Mouse (Mus musculus) liver, embryonic 14.5 days (tissue): ENCODE measurements at regions not wholly inside any gene's neighbourhood (a gene's known extent, or its start where the extent isn't known, plus 50 kb on each side); places are given as distances from the start of the nearest gene placed in this dataset.

Experiments
- ATAC-seq: fragments of 200-750 bp; cut with Nextera tagmentation; 2 replicates; pipeline ENCODE4 v1.8.0; 2017; ENCODE audit warnings: moderate number of reproducible peaks, mild to moderate bottlenecking, moderate library complexity; ENCODE audit not compliant: insufficient read depth
- DNase-seq, 3 experiments: peaks; one replicate each; pipeline ENCODE4 v3.0.0-alpha.2; 2012 to 2013; ENCODE audit warnings: low read depth in 3 of 3, low spot score in 3 of 3
- H3K27ac ChIP-seq: fragments of 300-500 bp; sonication (generic); 2 replicates; pipeline ENCODE4 v1.5.1; 2014; ENCODE audit warnings: moderate library complexity, mild to moderate bottlenecking, control low read depth, inconsistent platforms
- H3K27me3 ChIP-seq: fragments of 300-500 bp; sonication (generic); 2 replicates; pipeline ENCODE4 v1.6.1; 2014; ENCODE audit warnings: mild to moderate bottlenecking, low read length, moderate library complexity; ENCODE audit not compliant: control insufficient read depth, insufficient read depth
- H3K36me3 ChIP-seq: fragments of 300-500 bp; sonication (generic); replicated peaks from 2 replicates; pipeline ENCODE4 v1.6.1; 2014; ENCODE audit warnings: low read depth; ENCODE audit not compliant: control insufficient read depth, insufficient read depth
- H3K4me1 ChIP-seq, 2 experiments: fragments of 200-500 bp in 1 of 2; fragments of 300-500 bp in 1 of 2; sonication (generic) in 1 of 2; replicated peaks; 2 replicates each; pipeline ENCODE4 v1.6.1; 2012 to 2014; ENCODE audit warnings: antibody characterized with exemption in 1 of 2, inconsistent platforms in 1 of 2, low read length in 1 of 2; ENCODE audit not compliant: control insufficient read depth in 2 of 2, insufficient read depth in 2 of 2
- H3K4me2 ChIP-seq: fragments of 300-500 bp; sonication (generic); 2 replicates; pipeline ENCODE4 v1.6.1; 2014; ENCODE audit warnings: low read depth, mild to moderate bottlenecking, control low read depth, moderate library complexity
- H3K4me3 ChIP-seq, 2 experiments: fragments of 200-500 bp in 1 of 2; fragments of 300-500 bp in 1 of 2; sonication (generic) in 1 of 2; 2 replicates each; pipeline ENCODE4 v1.5.1; 2012 to 2014; ENCODE audit warnings: low read depth in 2 of 2, low read length in 2 of 2, mild to moderate bottlenecking in 2 of 2, control low read depth in 1 of 2, inconsistent platforms in 1 of 2, moderate library complexity in 1 of 2; ENCODE audit not compliant: insufficient read depth in 1 of 2
- H3K9ac ChIP-seq: fragments of 300-500 bp; sonication (generic); replicated peaks from 2 replicates; pipeline ENCODE4 v1.6.1; 2014; ENCODE audit warnings: mild to moderate bottlenecking, control low read depth, moderate library complexity
- H3K9me3 ChIP-seq: fragments of 300-500 bp; sonication (generic); 2 replicates; pipeline ENCODE4 v1.6.1; 2016; ENCODE audit warnings: low read length, mixed read lengths; ENCODE audit not compliant: control insufficient read depth
- CTCF ChIP-seq: IDR thresholded peaks from 2 replicates; pipeline ENCODE4 v1.5.1; 2016; ENCODE audit warnings: antibody characterized with exemption, low read depth, control low read depth
- EP300 ChIP-seq: IDR thresholded peaks from 2 replicates; pipeline ENCODE4 v1.6.1; 2016; ENCODE audit warnings: antibody characterized with exemption, low read depth
- WGBS: fragments of 180-500 bp; shearing (Covaris S2); extraction: QIAGEN DNeasy Blood & Tissue Kit; methylation state at CpG from one replicate; pipeline ENCODE4 v1.1.7; 2014; ENCODE audit not compliant: insufficient replicate concordance; 5-methylcytosine and 5-hydroxymethylcytosine counted together

GRCm38 (mm10) chr2:122961701-122962100 lies 196.7 kb downstream of the Sqor start:
- no peak overlapping the region for H3K27ac ChIP-seq
- no peak overlapping the region for H3K4me3 ChIP-seq
- no peaks in the 10 kb centered on the region for H3K36me3 ChIP-seq
- TF ChIP-seq EP300 (no peak), CTCF (no peak)
- WGBS: 65% methylated on average over 4 of the region's 4 CpGs
- no peak overlapping the region for H3K4me2 ChIP-seq
- H3K4me1 ChIP-seq: no peaks in the 10 kb centered on the region
- no peaks in the 10 kb centered on the region for H3K9me3 ChIP-seq
- DNase-seq (no peak), ATAC-seq (no peak)
- H3K27me3 ChIP-seq: no peaks in the 10 kb centered on the region
- no peak overlapping the region for H3K9ac ChIP-seq

- no peak for ATAC-seq
- Histone ChIP-seq H3K4me3 (no peak overlapping the region), H3K4me1 (no peaks in the 10 kb centered on the region), H3K9ac (no peak overlapping the region), H3K4me2 (no peak overlapping the region), H3K9me3 (no peaks in the 10 kb centered on the region), H3K27me3 (no peaks in the 10 kb centered on the region), H3K36me3 (no peaks in the 10 kb centered on the region), H3K27ac (no peak overlapping the region)
- DNase-seq: no peak
- 55% methylated on average over 10 of the region's 10 CpGs for WGBS
- TF ChIP-seq CTCF (no peak), EP300 (no peak)
These were observed 204.0 kb downstream of the Sqor start for GRCm38 (mm10) chr2:122968809-122969628.
